Mouse (Mus musculus) lung, postnatal 0 days (tissue): ENCODE data around the gene Mcrip2.

ENCODE experiments used
- CTCF ChIP-seq: IDR thresholded peaks from 2 replicates; pipeline ENCODE4 v1.5.1; 2016; ENCODE audit warnings: antibody characterized with exemption, mild to moderate bottlenecking
- EP300 ChIP-seq: IDR thresholded peaks from 2 replicates; pipeline ENCODE4 v1.6.1; 2016; ENCODE audit warnings: antibody characterized with exemption, mild to moderate bottlenecking, control low read depth

GRCm38 (mm10) chr17:25831451-25832281 is 36.9 kb downstream of the Mcrip2 start:
- TF ChIP-seq CTCF (no peak), EP300 (no peak)
